Comparison of ENCODE assay signal across 8 mouse cellular contexts in the genomic region with DNA sequence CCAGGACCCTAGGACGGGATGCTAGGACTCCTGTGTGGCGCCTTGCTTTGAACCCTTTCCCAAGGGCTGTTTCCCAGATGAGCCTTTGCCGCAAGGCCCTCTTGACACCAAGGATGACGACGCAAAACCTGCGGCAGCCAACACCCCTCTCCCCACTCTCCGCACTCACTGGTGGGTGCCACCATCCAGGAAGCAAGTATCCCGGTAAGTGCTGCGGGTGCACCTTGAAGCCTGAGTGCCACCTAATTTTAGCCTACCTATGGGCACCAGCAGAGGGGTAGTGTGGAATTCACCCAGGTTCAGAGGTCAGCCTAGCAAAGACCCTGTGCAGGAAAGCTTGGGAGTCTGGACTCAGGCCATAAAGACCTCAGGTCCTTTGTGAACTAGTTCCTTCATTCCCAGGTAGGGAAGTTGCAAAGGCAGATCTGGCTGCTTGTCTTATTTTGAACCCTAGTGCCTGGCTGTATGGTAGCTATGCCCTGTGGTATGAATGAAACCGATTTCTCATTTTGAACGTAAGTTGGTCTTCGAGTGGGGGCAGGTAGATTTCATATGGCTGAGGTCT. TPM values are rescaled to one million over a fixed set of nuclear protein-coding genes. Genes with fewer than 3 reads are reported as not detected.
A peak's percentile ranks its signal among the peaks of the same experiment; 100 is the strongest.
DNase-seq lines count a peak whose midpoint lies in the region; ATAC-seq and TF ChIP-seq lines count a peak whose summit lies in the region.

No protein-coding gene starts in this region.

- peaks cover 4% of the 10 kb centered on the region; the same call in 1 of the 2 replicates for H3K36me3 ChIP-seq in ES-Bruce4 (ENCODE audit: control insufficient read depth, insufficient read depth, low read length, poor library complexity, severe bottlenecking)
- no peaks in the 10 kb centered on the region for H3K36me3 ChIP-seq in forebrain, embryonic 16.5 days (ENCODE audit: control insufficient read depth, insufficient read depth)
- no peaks in the 10 kb centered on the region for H3K36me3 ChIP-seq in lung, postnatal 0 days (ENCODE audit: insufficient read depth, low read length)

- no peak for TF ChIP-seq CTCF in ES-Bruce4 (IDR thresholded peaks at IDR 0.05; ENCODE audit: low read depth, low read length)
- no peak for TF ChIP-seq CTCF in lung, postnatal 0 days (IDR thresholded peaks at IDR 0.05)

- no peak for TF ChIP-seq EP300 in ES-Bruce4 (IDR thresholded peaks at IDR 0.05; ENCODE audit: insufficient read depth, low read depth, low read length)
- TF ChIP-seq EP300 in lung, postnatal 0 days (IDR thresholded peaks at IDR 0.05) = no peak

- no peaks in the 10 kb centered on the region for H3K4me1 ChIP-seq in ES-Bruce4 (ENCODE audit: control insufficient read depth, insufficient read depth, low read length)
- H3K4me1 ChIP-seq in forebrain, embryonic 16.5 days (replicated peaks; ENCODE audit: control insufficient read depth, insufficient read depth, low read length) = peaks cover 5% of the 10 kb centered on the region; the same call in 1 of the 2 replicates
- peaks cover 4% of the 10 kb centered on the region; the same call in 1 of the 2 replicates for H3K4me1 ChIP-seq in lung, postnatal 0 days (ENCODE audit: insufficient read depth, low read depth, low read length)

- TF ChIP-seq POLR2A in ES-Bruce4 (IDR thresholded peaks at IDR 0.05; ENCODE audit: insufficient read depth, low read length) = no peak

- intact Hi-C loops in left cerebral cortex, postnatal 4 days (cut with DNase I) = no loop called here

- DNase-seq in cerebellum, adult 11-12 months = peak; percentile 70
- DNase-seq in cerebellum, postnatal 4 days (ENCODE audit: low spot score in 2 of 2) = no peak
- no peak for DNase-seq in lung, postnatal 0 days (ENCODE audit: low spot score)
- DNase-seq in thymus, postnatal 0 days (ENCODE audit: low spot score) = no peak
- no peak for DNase-seq in left cerebral cortex, postnatal 4 days
- no peak for DNase-seq in kidney, postnatal 36 days

- no peak for ATAC-seq in forebrain, embryonic 16.5 days
- no peak for ATAC-seq in lung, postnatal 0 days

- peak overlapping the region; percentile 53 for H3K4me2 ChIP-seq in forebrain, embryonic 16.5 days (ENCODE audit: low read length)
- 0 out of 2 replicates have a peak overlapping the region, but pooled peaks have one; percentile 48 for H3K4me2 ChIP-seq in lung, postnatal 0 days (replicated peaks; ENCODE audit: low read depth, low read length)

- H3K27me3 ChIP-seq in ES-Bruce4 (ENCODE audit: control insufficient read depth, insufficient read depth, low read length, poor library complexity, severe bottlenecking) = no peaks in the 10 kb centered on the region
- peaks cover 14% of the 10 kb centered on the region; the same call in 1 of the 2 replicates for H3K27me3 ChIP-seq in forebrain, embryonic 16.5 days (replicated peaks; ENCODE audit: control insufficient read depth, insufficient read depth, low read length)
- H3K27me3 ChIP-seq in lung, postnatal 0 days (replicated peaks; ENCODE audit: insufficient read depth, low read length) = peaks cover 6% of the 10 kb centered on the region; the same call in 1 of the 2 replicates

- peak overlapping the region; percentile 66 for H3K4me3 ChIP-seq in ES-Bruce4 (ENCODE audit: low read depth, low read length)
- H3K4me3 ChIP-seq in forebrain, embryonic 16.5 days (replicated peaks; ENCODE audit: low read length) = peak overlapping the region; percentile 39
- H3K4me3 ChIP-seq in lung, postnatal 0 days (ENCODE audit: low read depth, low read length) = no peak overlapping the region

- peak overlapping the region; percentile 36 for H3K9ac ChIP-seq in ES-Bruce4 (ENCODE audit: low read depth, poor library complexity, severe bottlenecking)
- H3K9ac ChIP-seq in forebrain, embryonic 16.5 days (replicated peaks; ENCODE audit: low read depth, low read length) = peak overlapping the region; percentile 44
- no peak overlapping the region for H3K9ac ChIP-seq in lung, postnatal 0 days (replicated peaks; ENCODE audit: low read depth)

- no peak overlapping the region for H3K27ac ChIP-seq in ES-Bruce4 (ENCODE audit: insufficient read depth, low read length)
- peak overlapping the region; percentile 39; the same call in 1 of the 2 replicates for H3K27ac ChIP-seq in forebrain, embryonic 16.5 days (ENCODE audit: low read length)
- H3K27ac ChIP-seq in lung, postnatal 0 days (ENCODE audit: low read length) = no peak overlapping the region

- WGBS in forebrain, embryonic 16.5 days = 27% methylated on average over 12 of the region's 12 CpGs
- 21% methylated on average over 12 of the region's 12 CpGs for WGBS in lung, postnatal 0 days

- no peaks in the 10 kb centered on the region for H3K9me3 ChIP-seq in ES-Bruce4 (replicated peaks; ENCODE audit: control insufficient read depth, insufficient read depth, low read length, poor library complexity, severe bottlenecking)
- no peaks in the 10 kb centered on the region for H3K9me3 ChIP-seq in forebrain, embryonic 16.5 days (ENCODE audit: control insufficient read depth, low read length)
- H3K9me3 ChIP-seq in lung, postnatal 0 days (ENCODE audit: low read length) = no peaks in the 10 kb centered on the region

RNA-seq across cellular contexts. Expression of gene Snhg11, which starts 0.8 kb away (rescaled TPM):
- polyA plus RNA-seq in ES-Bruce4 (2011; ENCODE audit: insufficient read depth, insufficient read length, low read depth, missing spikeins) = 39.8 and 41.0 TPM in 2 replicates
- polyA plus RNA-seq in forebrain, embryonic 16.5 days (2015; fragmentation: Nextera tagmentation; extraction: Ambion mirVana) = 49.7 and 217 TPM in 2 replicates
- polyA plus RNA-seq in lung, postnatal 0 days (2015; fragmentation: Nextera tagmentation; extraction: Ambion mirVana) = 6.1 and 6.2 TPM in 2 replicates
- 4.1 and 6.4 TPM in 2 replicates for polyA plus RNA-seq in thymus, postnatal 0 days (2015; fragmentation: Nextera tagmentation; extraction: Ambion mirVana)
- total RNA-seq in left cerebral cortex, postnatal 4 days (2021) = 100 to 1,000 TPM; 275 to 360 TPM

RNA-seq across cellular contexts. Expression of gene Ralgapb, which starts 33.4 kb away (rescaled TPM):
- 54.6 and 57.7 TPM in 2 replicates for polyA plus RNA-seq in ES-Bruce4 (2011; ENCODE audit: insufficient read depth, insufficient read length, low read depth, missing spikeins)
- polyA plus RNA-seq in forebrain, embryonic 16.5 days (2015; fragmentation: Nextera tagmentation; extraction: Ambion mirVana) = 24.7 and 26.9 TPM in 2 replicates
- 14.8 and 17.8 TPM in 2 replicates for polyA plus RNA-seq in lung, postnatal 0 days (2015; fragmentation: Nextera tagmentation; extraction: Ambion mirVana)
- polyA plus RNA-seq in thymus, postnatal 0 days (2015; fragmentation: Nextera tagmentation; extraction: Ambion mirVana) = 15.4 and 18.5 TPM in 2 replicates
- 10 to 100 TPM; 72.5 to 78.0 TPM for total RNA-seq in left cerebral cortex, postnatal 4 days (2021)
